Mouse (Mus musculus): Measurements from ENCODE around the gene Fam184a. TPM values are rescaled to one million over a fixed set of nuclear protein-coding genes. Genes with fewer than 3 reads are reported as not detected.

Gene Fam184a
- polyA plus RNA-seq, 1 experiment from 2014 or later, result 4.9 TPM

DNA sequence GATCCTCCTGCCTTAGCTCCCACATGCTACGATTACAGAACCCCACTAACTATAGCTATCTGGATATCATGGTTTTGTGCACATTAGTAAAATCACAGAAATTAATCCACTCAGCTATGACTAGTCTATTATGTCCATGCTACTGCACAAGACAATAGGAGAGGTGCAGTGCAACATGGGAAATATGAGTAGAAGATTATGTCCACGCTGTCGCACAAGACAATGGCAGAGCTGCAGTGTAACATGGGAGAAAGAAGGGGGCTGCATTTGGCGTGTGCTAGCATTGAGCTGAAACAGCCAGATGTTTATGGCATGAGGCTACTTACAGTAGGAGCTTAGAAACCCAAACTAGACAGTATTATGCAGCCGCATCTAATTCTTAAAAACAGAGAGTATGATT lies 8.0 kb downstream of the Fam184a start:
- H3K27ac ChIP-seq, result no peak overlapping the region
- no peak for ATAC-seq (ENCODE audit: insufficient number of reproducible peaks, low FRiP score, low TSS enrichment, low read depth)
- H3K4me1 ChIP-seq, result no peaks in the 10 kb centered on the region
- no peak overlapping the region for H3K9ac ChIP-seq
- 85% methylated on average over 5 of the region's 5 CpGs for WGBS
- no peaks in the 10 kb centered on the region for H3K36me3 ChIP-seq
- H3K4me3 ChIP-seq, result no peak overlapping the region
- H3K4me2 ChIP-seq, result no peak overlapping the region
- H3K27me3 ChIP-seq, result no peaks in the 10 kb centered on the region
- H3K9me3 ChIP-seq, result no peaks in the 10 kb centered on the region

DNA sequence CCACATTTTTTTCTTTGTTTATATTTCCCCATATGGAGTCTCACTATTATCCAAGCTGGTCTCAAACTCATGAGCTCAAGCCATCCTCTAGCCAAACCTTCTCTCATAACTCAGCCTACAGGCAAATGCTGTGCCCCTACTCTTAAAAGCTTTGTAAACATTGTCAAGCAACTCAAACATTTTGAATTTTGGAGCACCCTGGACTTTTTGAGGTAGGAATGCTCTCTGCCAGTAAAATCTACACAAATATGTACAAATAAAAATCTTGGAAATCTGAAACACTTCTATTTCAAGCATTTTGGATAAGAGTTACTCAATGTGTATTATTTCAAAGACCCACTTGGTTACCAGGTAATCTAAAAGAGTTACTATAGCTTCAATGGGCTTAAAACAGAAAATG lies 10.9 kb downstream of the Fam184a start:
- no peak for ATAC-seq (ENCODE audit: insufficient number of reproducible peaks, low FRiP score, low TSS enrichment, low read depth)

DNA sequence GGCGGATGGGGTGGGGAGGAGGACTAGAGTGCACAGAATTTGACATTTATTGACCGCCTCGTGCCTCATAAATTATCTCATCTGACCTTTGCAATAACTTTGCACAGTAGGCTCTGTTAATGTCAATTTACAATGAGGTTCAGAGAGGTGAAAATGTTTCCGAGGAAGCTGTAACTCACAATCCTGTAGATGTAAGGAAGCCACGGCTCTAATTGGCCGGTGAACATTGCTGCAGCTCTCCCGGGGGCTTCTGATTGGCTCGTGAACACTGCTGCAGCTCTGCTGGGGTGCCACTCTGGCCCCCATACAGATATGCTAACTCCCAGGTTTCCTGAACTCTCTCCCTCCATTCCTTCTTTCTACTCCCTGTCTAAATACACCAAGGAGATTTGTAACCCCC lies 12.1 kb downstream of the Fam184a start:
- no peaks in the 10 kb centered on the region for H3K36me3 ChIP-seq
- H3K9me3 ChIP-seq, result no peaks in the 10 kb centered on the region
- no peak overlapping the region for H3K9ac ChIP-seq
- ATAC-seq (ENCODE audit: insufficient number of reproducible peaks, low FRiP score, low TSS enrichment, low read depth), result no peak
- H3K4me3 ChIP-seq, result no peak overlapping the region
- 59% methylated on average over 8 of the region's 8 CpGs for WGBS
- H3K4me2 ChIP-seq, result no peak overlapping the region
- H3K27me3 ChIP-seq, result no peaks in the 10 kb centered on the region
- no peak overlapping the region for H3K27ac ChIP-seq
- H3K4me1 ChIP-seq, result no peaks in the 10 kb centered on the region

More for the DNA sequence above, 10.9 kb downstream of the Fam184a start:
- Histone ChIP-seq H3K4me3 (no peak overlapping the region), H3K4me1 (no peaks in the 10 kb centered on the region), H3K36me3 (no peaks in the 10 kb centered on the region), H3K9ac (no peak overlapping the region), H3K27ac (no peak overlapping the region), H3K4me2 (no peak overlapping the region), H3K9me3 (no peaks in the 10 kb centered on the region), H3K27me3 (no peaks in the 10 kb centered on the region)

DNA sequence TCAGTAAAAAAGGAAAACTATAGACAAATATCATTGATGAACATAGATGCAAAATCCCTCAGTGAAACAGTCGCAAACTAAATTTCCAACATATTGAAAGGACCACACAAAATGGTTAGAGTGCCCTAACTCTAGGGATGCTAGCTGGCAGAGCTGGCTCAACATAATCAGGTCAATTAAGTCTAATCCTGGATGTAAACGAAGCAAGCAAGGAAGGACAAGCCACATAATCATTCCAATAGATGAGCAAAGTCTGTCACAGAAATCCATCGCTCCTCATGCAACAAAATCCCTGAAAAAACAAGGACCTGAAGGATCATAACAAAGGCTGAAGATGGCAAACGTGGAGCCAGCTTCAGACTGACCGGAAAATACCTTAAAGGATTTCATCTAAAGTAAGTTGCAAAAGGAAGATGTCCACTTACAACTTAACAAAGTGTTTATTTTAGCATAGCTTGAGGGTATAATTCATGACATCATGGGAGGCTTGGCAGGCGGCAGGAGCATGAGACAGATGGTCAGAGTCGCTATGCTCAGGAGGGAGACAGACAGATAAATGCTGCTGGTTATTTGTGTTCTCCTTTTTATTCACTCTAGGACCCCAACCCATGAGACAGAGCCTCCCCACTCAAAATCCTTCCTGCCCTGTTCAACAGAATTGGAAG lies 15.6 kb downstream of the Fam184a start:
- no peaks in the 10 kb centered on the region for H3K4me1 ChIP-seq
- no peaks in the 10 kb centered on the region for H3K9me3 ChIP-seq
- H3K27me3 ChIP-seq, result no peaks in the 10 kb centered on the region
- no peak overlapping the region for H3K9ac ChIP-seq
- no peaks in the 10 kb centered on the region for H3K36me3 ChIP-seq
- H3K4me2 ChIP-seq, result no peak overlapping the region
- no peak for ATAC-seq (ENCODE audit: insufficient number of reproducible peaks, low FRiP score, low TSS enrichment, low read depth)
- WGBS, result 78% methylated on average over 7 of the region's 7 CpGs
- no peak overlapping the region for H3K27ac ChIP-seq
- no peak overlapping the region for H3K4me3 ChIP-seq

DNA sequence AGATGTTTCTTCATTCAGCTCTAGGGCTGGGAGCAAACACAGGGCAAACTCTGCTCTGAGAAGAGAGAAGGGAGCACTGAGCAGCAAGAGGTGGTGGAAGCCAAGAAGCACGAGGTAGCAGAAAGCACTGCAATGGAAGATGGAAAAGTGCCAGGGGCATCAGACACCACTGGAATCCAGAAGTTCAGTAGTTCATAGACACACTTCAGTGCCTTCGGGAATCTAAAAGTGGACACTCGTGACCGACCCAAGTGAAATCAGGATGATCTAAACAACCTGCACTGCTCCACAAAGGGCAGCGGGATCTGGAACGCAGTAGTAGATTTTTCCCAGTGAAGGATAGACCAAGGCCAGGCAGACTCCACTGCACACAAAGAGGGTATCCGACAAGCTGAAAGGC lies 18.6 kb downstream of the Fam184a start:
- 83% methylated on average over 7 of the region's 7 CpGs for WGBS
- no peak overlapping the region for H3K4me3 ChIP-seq
- no peaks in the 10 kb centered on the region for H3K36me3 ChIP-seq
- H3K4me2 ChIP-seq, result no peak overlapping the region
- no peak overlapping the region for H3K27ac ChIP-seq
- no peak for ATAC-seq (ENCODE audit: insufficient number of reproducible peaks, low FRiP score, low TSS enrichment, low read depth)
- no peak overlapping the region for H3K9ac ChIP-seq
- H3K9me3 ChIP-seq, result no peaks in the 10 kb centered on the region
- H3K4me1 ChIP-seq, result no peaks in the 10 kb centered on the region
- no peaks in the 10 kb centered on the region for H3K27me3 ChIP-seq

DNA sequence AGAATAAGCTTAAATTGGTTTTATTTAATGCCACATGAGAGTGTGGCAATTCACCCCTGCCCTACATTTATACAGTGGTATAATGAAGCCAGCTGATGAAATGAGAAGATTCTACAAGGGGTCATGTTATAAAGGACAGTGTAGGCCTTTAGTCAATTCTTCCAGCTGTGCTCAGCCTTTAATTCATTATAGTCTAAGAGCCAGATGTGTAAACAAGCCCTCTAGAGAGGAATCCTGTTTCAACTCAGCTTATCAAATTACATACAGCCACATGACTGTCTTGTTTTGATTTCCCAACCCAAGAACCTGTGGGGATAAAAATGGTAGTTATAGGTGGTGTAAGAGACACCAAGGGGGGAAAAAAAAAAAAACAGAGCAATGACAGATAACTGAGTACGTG lies 22.0 kb downstream of the Fam184a start:
- H3K27ac ChIP-seq, result no peak overlapping the region
- no peaks in the 10 kb centered on the region for H3K9me3 ChIP-seq
- ATAC-seq (ENCODE audit: insufficient number of reproducible peaks, low FRiP score, low TSS enrichment, low read depth), result no peak
- no peak overlapping the region for H3K4me2 ChIP-seq
- H3K4me1 ChIP-seq, result no peaks in the 10 kb centered on the region
- H3K9ac ChIP-seq, result no peak overlapping the region
- H3K36me3 ChIP-seq, result no peaks in the 10 kb centered on the region
- H3K27me3 ChIP-seq, result no peaks in the 10 kb centered on the region
- WGBS, result 43% methylated on average over 1 of the region's 1 CpGs
- no peak overlapping the region for H3K4me3 ChIP-seq

DNA sequence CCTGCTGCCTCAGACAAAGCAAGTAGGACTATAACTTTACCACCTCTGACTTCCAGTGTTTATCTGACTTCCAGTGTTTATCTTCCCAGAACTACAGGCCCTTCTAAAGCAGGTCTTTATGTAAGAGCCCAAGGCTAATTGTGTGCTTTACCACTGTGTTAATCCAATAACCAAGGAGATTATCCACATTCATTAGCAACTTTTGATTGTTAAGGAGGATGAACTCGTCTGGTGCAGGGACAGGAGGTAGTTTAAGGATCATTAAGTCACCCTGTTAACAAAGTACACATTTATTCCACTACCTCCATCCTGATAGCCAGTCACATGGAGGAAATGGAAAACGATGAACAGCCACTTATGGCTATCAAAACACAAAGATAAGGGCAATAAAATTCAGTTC lies 25.6 kb downstream of the Fam184a start:
- Histone ChIP-seq H3K4me2 (no peak overlapping the region), H3K4me3 (no peak overlapping the region), H3K9me3 (no peaks in the 10 kb centered on the region), H3K27me3 (no peaks in the 10 kb centered on the region), H3K4me1 (no peaks in the 10 kb centered on the region), H3K27ac (no peak overlapping the region), H3K9ac (no peak overlapping the region), H3K36me3 (no peaks in the 10 kb centered on the region)
- WGBS, result 41% methylated on average over 2 of the region's 2 CpGs
- ATAC-seq (ENCODE audit: insufficient number of reproducible peaks, low FRiP score, low TSS enrichment, low read depth), result no peak

DNA sequence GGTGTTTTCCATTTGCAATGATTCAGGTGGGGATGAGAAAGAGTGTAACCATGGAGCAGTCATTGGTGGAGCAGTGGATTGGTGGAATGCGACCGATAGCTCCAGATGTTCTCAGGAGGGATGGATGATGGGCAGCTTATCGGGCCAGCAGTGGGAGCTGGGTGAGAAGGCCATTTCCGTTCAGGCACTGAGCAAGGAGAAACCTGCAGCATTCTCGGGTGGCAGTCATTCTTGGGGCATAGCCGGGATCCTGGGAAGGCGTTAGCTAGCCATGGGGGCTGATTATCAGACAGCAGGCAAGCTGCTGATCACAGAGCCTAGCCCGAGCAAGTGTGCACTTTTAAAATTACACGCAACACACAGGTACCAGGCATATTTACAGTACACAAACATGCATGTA lies 46.4 kb downstream of the Fam184a start:
- no peak overlapping the region for H3K27ac ChIP-seq
- H3K4me3 ChIP-seq, result no peak overlapping the region
- no peaks in the 10 kb centered on the region for H3K36me3 ChIP-seq
- 92% methylated on average over 9 of the region's 9 CpGs for WGBS
- no peak overlapping the region for H3K9ac ChIP-seq
- ATAC-seq (ENCODE audit: insufficient number of reproducible peaks, low FRiP score, low TSS enrichment, low read depth), result no peak
- H3K9me3 ChIP-seq, result no peaks in the 10 kb centered on the region
- no peak overlapping the region for H3K4me2 ChIP-seq
- no peaks in the 10 kb centered on the region for H3K4me1 ChIP-seq
- H3K27me3 ChIP-seq, result no peaks in the 10 kb centered on the region

DNA sequence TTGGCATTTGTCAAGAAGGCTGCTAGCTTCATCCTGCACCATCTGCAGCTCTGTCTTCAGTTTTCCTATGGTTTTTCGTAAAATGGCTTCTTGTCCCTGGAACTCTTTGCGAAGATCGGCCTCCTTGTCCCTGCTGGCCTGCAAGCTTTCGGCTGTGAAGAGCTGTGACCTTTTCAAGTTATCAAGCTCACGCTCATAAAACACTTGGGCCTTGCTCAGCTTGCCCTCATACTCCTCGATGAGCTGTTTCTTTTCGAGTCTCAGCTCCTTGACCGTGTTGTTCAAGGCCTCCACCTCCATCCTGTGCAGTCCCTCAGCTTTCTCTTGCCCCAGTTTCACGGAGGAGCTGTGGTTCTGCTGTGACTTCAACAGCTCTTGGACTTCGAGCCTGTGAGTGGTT lies 52.4 kb downstream of the Fam184a start:
- ATAC-seq (ENCODE audit: insufficient number of reproducible peaks, low FRiP score, low TSS enrichment, low read depth), result no peak
- no peaks in the 10 kb centered on the region for H3K4me1 ChIP-seq
- H3K4me3 ChIP-seq, result no peak overlapping the region
- H3K4me2 ChIP-seq, result no peak overlapping the region
- H3K27me3 ChIP-seq, result no peaks in the 10 kb centered on the region
- WGBS, result 89% methylated on average over 10 of the region's 10 CpGs
- no peaks in the 10 kb centered on the region for H3K36me3 ChIP-seq
- H3K9me3 ChIP-seq, result no peaks in the 10 kb centered on the region
- no peak overlapping the region for H3K9ac ChIP-seq
- H3K27ac ChIP-seq, result no peak overlapping the region

DNA sequence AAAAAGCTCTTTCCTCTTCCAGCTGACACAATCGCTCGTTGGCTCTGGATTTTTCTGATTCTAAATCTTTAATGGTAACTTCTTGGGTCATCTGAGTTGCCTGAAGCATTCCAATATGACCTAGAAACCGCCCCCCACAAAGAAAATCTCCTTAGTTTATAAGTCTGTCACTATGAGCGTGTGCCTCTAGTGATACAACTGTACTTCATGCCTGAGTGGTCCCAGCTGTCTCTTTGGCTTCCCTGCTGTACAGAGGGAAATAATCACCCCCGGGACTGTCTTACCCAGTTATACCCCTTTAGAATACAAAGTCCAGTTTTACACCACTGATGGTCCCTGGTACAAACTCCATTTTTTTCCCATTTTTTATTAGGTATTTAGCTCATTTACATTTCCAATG lies 56.2 kb downstream of the Fam184a start:
- Histone ChIP-seq H3K4me3 (no peak overlapping the region), H3K4me2 (no peak overlapping the region), H3K36me3 (no peaks in the 10 kb centered on the region), H3K27me3 (no peaks in the 10 kb centered on the region), H3K9me3 (no peaks in the 10 kb centered on the region), H3K27ac (no peak overlapping the region), H3K4me1 (no peaks in the 10 kb centered on the region), H3K9ac (no peak overlapping the region)
- ATAC-seq (ENCODE audit: insufficient number of reproducible peaks, low FRiP score, low TSS enrichment, low read depth), result no peak
- WGBS, result 74% methylated on average over 5 of the region's 5 CpGs

DNA sequence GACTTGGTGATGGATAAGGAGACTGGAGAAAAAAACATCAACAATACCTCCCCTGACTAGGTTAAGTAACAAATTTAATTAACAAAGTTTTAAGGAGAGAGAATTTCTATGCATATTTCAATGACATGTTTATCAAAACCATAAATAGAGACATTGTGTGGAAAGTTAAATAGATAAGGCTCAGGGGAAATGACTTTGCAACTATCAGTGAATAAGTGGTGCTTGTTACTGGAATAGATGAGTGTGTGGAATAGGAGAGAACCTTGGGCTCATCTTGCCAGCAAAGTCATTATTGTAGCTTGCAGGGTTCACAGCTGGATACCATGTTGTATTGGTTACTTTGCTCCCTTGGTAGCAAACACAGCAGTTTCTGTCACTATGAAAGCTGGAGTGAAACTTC lies 59.7 kb downstream of the Fam184a start:
- Histone ChIP-seq H3K9me3 (no peaks in the 10 kb centered on the region), H3K27me3 (no peaks in the 10 kb centered on the region), H3K4me1 (no peaks in the 10 kb centered on the region), H3K36me3 (no peaks in the 10 kb centered on the region), H3K27ac (no peak overlapping the region), H3K4me3 (no peak overlapping the region), H3K4me2 (no peak overlapping the region), H3K9ac (no peak overlapping the region)
- ATAC-seq (ENCODE audit: insufficient number of reproducible peaks, low FRiP score, low TSS enrichment, low read depth), result no peak

DNA sequence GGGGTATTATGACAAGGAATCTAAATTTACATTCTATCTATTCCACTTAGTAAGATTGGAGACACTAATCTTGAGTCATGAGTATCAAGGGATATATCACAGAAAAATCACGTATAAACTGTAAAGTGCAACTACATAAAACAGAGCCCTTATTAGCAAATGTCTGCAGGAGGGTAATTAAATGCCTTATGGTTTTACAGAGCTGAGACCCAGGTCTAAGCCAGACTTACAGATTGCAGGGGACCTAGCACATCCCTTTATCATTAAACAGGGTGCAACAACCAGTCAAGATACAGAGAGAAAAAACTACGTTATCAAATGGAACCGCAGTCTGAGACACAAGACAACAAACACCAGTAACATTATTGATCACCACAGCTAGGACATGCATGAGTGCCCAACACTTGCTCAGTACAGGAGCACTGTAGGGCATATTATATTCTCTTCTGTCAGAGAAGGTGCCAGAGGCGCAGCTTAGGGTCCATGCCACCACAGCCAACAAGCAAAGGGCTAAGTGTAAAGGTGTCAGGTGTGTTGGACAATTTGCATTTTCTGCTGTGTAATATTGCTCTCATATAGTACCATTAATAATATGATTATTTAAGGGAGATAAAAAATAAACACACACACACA lies 61.9 kb downstream of the Fam184a start:
- ATAC-seq (ENCODE audit: insufficient number of reproducible peaks, low FRiP score, low TSS enrichment, low read depth), result no peak
- Histone ChIP-seq H3K9ac (no peak overlapping the region), H3K4me1 (no peaks in the 10 kb centered on the region), H3K36me3 (no peaks in the 10 kb centered on the region), H3K4me3 (no peak overlapping the region), H3K9me3 (no peaks in the 10 kb centered on the region), H3K27me3 (no peaks in the 10 kb centered on the region), H3K27ac (no peak overlapping the region), H3K4me2 (no peak overlapping the region)
- 77% methylated on average over 4 of the region's 4 CpGs for WGBS

DNA sequence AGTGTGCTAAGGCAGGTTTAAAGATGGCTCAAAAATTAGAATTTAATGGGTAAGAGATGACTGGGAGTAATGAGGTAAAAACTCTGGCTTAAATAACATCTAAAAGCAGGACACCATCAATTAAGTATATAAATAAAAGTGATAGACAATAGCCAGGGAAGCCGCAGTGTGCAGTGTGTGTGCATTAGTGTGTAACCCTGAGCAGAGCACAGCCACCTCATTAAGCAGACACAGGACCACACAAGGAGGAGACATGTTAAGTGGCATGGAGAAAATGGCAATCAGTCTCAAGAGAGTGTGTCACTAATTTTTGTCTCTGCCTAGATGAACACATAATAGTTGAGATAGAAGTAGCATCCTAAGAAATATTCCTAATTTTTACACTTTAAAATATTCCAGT lies 62.4 kb downstream of the Fam184a start:
- Histone ChIP-seq H3K36me3 (no peaks in the 10 kb centered on the region), H3K4me3 (no peak overlapping the region), H3K4me1 (no peaks in the 10 kb centered on the region), H3K9me3 (no peaks in the 10 kb centered on the region), H3K27me3 (no peaks in the 10 kb centered on the region), H3K4me2 (no peak overlapping the region), H3K27ac (no peak overlapping the region), H3K9ac (no peak overlapping the region)
- WGBS, result 60% methylated on average over 1 of the region's 1 CpGs
- ATAC-seq (ENCODE audit: insufficient number of reproducible peaks, low FRiP score, low TSS enrichment, low read depth), result no peak
